Mouse (Mus musculus): Measurements from ENCODE around the gene Gm10670.
"Not testable (repeated sequence)": the region's sequence is repeated elsewhere in the genome, so short reads cannot be mapped to it uniquely, and the experiment has no call there.

The Gm10670 gene

GRCm38 (mm10) chr7:20474825-20475224 is at the start of gene Gm10670:
Gene Gm10670, minus strand, starts transcription at chr7:20474925.
- DNase-seq: not testable (repeated sequence)

- not testable (repeated sequence) for DNase-seq
These were observed 35.7 kb upstream of the Gm10670 start, which contains the start of gene Vmn1r103 for GRCm38 (mm10) chr7:20510434-20510833. Gene Vmn1r103, minus strand, starts transcription at chr7:20510534.

- DNase-seq: not testable (repeated sequence)
These were observed 32.2 kb downstream of the Gm10670 start, which contains the start of gene Vmn1r101 for GRCm38 (mm10) chr7:20442493-20442892. Gene Vmn1r101, minus strand, starts transcription at chr7:20442593.

Measured in kidney, postnatal 10 days (tissue).